Mouse (Mus musculus) left cerebral cortex, postnatal 36 days (tissue): ENCODE data around the gene Ap5s1. TPM values are rescaled to one million over a fixed set of nuclear protein-coding genes. Genes with fewer than 3 reads are reported as not detected.
A peak's percentile ranks its signal among the peaks of the same experiment; 100 is the strongest.

Experiments
- DNase-seq, 2 experiments: peaks; one replicate each; pipeline ENCODE4 v3.0.0; 2021 to 2022; ENCODE audit warnings: low spot score in 2 of 2, mixed read lengths in 1 of 2
- intact Hi-C: fragments of 180-260 bp; cut with DNase I; formaldehyde crosslinking; loops from one replicate; pipeline ENCODE4 v1.15.1; 2025
- total RNA-seq, 2 experiments: library from RNA; stranded (reverse); gene quantifications; 2 replicates each; pipeline ENCODE4 v1.2.3; 2021

Gene Ap5s1
- total RNA-seq, 2 experiments from 2014 or later: 21.3 to 30.7 TPM

DNA sequence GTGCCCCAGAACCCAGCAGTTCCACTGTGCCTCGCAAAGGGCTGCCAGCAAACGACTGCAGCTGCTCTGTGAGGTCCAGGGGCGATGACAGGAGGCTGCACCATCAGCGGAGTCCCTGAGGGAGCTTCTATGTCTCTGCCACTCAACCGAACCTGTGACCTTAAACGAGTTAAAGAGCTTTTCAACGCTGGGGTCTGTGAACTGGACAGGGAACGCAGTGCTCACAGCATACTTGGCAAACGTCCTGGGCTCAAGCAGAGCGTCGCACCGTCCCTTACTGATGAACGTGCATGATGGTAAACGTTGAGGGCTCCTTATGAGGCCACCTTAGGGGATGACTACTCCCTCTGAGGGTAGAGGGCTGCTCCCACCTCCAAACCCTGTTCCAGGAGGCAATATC lies 20.5 kb upstream of the Ap5s1 start:
- intact Hi-C loops: no loop called here
- DNase-seq: no peak

DNA sequence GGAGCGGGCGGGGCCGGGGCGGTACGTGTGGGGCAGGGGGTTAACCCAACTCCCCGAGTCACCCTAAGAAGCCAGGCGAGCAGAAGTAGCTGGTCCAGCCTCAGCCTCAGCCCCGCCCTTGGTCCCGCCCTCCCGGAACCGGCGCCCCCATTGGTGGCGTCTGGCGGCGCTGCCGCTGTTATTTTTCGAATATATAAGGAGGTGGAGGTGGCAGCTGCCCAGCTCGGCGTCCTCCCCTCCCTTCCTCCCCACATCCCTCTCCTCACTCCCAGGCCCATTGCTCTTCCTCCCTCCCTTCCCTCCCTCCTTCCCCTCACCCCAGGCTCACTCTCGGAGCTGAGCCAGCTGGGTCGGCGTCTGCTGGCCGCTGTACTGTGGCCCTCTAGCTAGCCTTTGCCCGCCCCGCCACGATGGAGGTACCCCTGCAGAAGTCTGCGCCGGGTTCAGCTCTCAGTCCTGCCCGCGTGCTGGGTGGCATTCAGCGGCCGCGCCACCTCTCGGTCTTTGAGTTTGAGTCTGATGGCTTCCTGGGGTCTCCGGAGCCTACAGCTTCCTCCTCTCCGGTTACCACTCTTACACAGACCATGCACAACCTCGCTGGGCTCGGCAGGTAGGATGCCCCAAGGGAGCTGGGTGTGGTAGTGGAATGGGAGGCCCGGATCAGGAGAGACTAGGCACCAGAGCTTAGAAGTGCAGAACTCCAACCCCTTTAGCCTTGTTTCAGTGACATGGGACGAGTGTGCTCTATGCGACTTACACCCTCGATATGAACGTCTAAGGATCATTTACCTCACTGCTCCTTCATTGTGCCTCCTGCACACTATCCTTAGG lies 19.9 kb upstream of the Ap5s1 start, which contains the start of the genes Cdc25b and Spef1:
Gene Cdc25b (plus strand): TSS at position 179 of the 831 bp plus-strand sequence.
Gene Spef1 (minus strand): TSS at position 512 of the 831 bp plus-strand sequence.
- intact Hi-C loops: no loop called here
- peak; percentile 76 to 79 for DNase-seq

DNA sequence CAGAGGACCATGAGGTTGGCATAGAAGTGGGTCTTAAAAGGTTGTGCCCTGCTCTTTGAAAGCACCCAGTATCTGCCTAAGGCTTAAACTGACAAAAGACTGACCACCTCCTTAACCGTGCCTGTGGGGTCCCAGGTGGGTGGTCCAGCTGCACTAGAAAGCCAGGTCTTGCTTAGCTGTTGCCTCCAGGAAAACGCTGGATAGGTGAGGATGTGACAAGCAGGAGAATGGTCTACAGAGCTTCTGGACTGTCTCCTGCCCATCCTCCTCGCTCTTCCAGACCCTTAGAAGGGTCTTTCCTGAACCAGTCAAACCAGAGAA lies 19.3 kb upstream of the Ap5s1 start:
- DNase-seq: no peak
- intact Hi-C loops: no loop called here

DNA sequence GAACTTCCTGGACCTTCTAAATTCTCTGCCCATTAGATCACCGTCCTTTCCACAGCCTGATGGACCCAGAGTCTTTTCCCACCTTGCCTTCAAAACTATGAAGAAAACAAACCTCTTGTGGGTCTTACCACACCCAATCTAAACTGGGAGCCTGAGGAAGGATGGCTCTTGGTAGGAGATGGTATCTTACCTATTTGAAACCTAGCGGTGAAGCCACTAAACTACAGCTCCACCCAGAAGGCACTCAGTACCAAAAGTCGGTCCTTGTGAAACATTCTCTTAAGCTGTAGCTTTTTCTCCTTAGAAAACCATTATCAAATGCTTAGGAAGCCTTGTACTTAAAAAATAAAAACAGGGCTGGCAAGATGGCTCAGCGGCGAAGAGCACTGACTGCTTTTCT lies 18.6 kb upstream of the Ap5s1 start:
- intact Hi-C loops: no loop called here
- no peak for DNase-seq

DNA sequence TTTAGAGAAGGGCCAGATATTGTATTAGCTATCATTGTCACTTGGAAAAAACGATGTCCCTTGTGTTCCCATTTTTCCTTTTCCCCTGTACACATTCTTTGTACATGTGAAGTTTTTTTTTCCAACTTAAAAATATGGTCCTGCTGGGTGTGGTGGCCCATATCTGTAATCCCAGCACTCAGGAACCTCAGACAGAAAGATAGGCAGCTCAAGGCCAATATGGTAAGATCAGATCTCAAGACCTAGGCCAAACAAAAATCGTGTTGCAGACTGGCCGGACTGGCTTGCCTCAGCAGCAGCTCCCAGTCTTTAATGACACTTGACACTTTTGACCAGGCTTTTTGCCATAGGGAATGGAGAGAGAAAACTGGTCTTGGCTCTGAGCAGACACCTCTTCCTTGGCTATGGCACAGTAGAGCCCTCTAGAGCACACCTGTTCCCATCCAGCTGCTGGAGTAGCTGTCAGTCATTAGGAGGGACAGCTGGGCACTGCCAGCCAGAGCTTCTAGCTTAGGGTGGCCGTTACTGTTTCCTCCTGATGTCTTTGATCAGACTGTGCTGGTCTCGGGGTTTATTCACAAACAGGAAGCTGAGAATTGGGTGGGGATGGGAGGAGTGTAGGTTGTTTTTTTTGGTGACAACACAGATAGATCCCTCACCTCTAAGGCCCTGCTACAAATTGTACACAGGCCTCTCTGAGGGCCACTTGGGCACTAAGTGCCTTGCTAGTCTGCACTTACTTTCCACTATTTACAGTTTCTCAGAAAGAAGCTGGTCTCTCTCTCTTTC lies 17.2 kb upstream of the Ap5s1 start:
- intact Hi-C loops: no loop called here
- DNase-seq: no peak

DNA sequence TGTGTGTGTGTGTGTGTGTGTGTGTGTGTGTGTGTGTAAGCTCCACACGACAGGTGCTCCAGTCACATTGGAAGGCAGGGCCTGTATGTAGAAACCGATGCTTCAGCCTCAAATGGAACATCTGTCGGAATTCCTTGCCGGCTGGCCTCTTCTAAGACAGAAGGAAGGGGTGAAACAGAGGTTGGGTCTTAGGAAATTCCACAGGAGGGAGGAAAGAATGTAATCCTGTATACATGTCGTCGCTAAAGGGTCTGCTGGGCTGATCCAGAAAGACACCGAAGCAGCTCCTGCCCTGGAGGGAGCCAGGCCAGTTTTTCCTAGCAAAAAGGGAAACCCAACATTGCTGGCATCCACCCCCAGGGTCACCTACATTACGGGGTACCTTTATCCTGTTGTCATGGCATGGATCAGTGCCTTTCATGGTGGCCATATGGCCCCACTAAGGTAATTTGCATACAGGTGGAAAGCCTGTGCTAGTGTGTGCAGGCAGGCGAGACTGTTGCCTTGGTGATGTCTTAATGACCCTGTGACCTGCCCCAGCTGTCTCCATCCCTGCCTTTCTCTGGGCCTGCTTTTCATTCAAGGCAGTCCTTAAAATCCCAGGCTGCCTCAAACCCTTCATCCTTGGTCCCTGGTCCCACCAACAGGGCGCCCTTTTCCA lies 16.4 kb upstream of the Ap5s1 start:
- DNase-seq: no peak
- intact Hi-C loops: no loop called here

DNA sequence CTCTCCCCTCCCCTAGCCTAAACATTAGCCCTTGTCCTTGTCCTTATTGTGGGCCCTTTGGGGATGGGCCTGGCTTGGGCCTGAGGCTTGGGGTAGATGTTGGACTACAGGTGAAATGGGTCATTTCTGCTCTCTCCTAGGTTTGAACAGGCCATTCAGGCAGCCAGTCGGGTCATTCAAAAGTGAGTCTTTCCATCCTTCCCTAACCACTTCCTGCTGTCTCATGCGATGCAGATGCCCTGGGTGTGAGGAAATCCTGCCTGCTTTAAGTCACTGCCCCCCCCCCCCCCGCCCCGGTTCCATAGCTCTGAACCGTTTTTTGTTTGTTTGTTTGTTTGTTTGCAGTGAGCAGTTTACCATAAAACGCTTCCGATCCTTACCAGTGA lies 15.9 kb upstream of the Ap5s1 start:
- intact Hi-C loops: no loop called here
- no peak for DNase-seq

DNA sequence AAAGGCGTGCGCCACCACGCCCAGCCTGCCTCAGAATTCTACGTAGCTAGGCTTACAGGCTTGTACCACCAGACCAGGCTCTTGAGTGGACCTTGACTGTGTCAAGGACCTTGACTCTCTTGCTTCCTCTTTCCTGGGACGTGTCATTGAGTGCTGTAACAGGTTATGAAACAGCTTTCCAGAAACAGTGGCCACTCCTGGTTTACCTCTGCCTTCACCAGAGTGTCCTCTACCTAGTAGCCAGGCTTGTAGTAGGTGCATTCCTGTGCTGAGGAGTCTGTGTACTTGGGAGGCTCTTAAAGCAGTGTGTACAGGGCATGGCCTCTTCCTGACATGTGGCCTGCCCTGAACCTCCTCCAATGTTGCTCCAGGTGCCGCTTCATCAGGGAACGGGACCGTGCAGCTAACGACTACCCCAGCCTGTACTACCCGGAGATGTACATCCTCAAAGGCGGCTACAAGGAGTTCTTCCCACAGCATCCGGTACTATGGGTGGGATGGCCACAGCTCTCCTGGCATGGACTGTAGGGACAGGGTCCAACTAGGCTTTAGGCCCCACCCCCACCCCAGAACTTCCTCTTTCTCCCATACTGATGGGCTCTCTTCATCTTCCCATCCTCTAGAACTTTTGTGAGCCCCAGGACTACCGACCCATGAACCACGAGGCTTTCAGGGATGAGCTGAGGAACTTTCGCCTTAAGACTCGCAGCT lies 10.1 kb upstream of the Ap5s1 start:
- no peak for DNase-seq
- intact Hi-C loops: no loop called here

DNA sequence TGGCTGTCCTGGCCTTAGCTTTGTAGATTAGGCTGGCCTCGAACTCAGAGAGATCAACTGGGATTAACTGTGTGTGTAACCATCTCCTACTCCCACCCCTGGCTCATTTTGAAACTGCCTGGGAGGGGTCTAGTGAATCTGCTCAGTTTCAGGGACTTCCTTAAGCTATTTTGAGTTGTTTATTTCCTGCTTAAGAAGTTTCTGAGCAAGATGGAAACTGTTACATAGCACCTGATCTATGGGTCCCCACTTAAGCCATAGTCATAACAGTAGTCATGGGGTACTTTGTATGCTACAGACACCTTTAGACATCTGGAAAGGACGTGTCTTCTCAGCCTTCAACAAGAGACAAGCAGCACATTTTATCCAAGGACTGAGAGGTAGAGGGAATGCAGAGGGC lies 6.2 kb upstream of the Ap5s1 start:
- DNase-seq: no peak
- intact Hi-C loops: no loop called here

DNA sequence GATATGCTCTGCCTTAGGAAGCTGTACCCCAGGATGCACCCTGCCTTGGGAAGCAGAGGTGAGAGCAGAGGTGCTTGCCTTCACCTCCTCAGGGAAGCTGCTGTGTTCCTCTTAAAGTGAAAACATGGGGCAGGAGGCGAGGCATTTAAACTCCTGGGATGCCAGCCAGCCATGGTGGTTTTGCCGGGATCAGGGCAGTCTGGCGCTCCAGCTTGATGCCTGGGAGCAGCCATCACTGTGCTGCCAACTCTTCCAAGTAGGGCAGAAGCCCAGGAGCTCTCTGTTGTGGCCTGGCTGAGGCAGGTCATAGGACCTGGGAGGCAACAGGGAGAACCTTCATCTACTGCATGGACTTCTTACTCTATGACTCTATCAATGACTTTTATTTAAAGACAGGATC lies 5.6 kb upstream of the Ap5s1 start:
- no peak for DNase-seq
- intact Hi-C loops: no loop called here

DNA sequence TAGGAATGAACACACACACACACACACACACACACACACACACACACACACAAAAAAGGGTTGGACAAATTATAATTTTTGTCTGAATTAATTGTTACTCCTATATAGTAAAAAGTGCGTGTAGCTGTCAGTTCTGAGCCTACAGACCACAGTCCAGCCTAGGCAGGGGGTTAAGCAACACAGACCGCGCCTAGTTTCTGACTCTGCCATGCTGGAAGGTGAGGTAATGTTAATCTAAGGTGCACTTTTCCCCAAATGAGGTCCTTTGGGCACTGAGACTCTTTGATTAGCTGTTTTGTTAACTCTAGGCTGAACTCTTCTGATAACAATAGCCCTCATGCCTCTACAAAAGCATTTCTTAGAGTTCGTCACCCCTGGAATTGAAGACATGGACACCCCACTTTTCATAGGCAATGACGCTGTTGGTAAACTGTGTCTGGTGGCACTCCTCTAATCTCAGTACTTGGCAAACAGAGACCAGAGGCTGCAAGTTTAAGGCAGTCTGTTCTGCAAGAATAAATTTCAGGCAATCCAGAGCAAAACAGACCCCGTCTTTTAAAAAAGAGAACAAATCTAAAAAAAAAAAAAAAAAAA lies 3.0 kb upstream of the Ap5s1 start:
- intact Hi-C loops: no loop called here
- no peak for DNase-seq

DNA sequence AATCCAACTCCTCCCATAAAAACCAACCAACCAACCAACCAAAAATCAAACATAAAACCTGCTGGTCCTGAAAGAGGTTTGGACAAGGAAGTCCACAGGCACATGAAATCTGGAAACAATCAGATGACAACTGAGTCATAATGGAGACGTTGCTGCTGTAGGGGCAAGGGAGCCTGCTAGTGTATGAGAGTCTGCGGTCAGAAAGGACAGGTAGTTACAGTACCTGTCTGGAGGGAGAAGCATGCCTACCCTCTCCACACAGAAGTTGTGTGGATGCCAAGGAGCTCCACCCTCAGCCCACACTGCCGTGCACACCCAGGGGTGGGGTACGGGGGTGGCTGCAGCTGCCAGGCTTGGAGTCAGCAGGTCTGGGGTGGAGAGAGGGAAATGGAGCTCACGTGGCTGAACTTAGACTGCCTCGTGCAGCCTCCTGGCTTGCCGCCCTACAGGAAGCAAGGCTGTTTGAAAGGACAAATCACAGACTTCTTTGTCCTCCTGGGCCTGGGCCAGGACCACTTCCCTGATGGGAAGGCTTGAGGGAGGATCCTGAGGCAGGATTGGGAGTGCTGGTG lies 2.4 kb upstream of the Ap5s1 start:
- intact Hi-C loops: no loop called here
- peak; percentile 82 to 87 for DNase-seq

DNA sequence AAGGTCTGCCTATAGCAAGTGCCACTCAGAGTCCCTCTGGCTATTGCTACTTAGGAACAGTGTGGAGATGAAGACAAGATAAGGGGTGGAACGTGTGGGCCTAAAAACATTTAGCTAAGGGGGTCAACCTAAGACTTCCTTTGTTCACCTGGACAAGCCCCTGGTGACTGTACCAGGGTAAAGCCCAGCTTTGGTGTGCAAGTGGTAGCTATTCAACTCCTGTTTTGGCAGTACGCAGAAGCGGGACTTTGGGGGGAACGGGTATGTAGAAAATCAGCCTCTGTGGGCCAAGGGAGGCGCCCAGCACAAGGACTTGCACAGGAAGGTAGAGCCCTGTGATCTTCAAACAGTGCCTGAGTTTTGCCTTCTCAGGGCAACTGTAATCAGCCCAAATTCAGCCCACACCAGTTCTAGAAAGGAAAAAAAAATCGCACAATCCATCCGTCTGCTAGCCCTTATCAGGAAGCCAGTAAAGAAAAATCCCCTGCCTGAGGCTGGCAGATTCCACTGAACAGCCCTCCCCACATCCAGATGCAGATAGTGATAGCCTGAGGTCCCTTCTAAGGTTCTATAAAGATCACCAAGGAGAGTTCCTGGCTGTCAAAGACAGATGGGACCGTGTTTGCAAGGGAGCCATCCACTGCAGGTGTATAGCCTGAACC lies 1.2 kb upstream of the Ap5s1 start:
- intact Hi-C loops: no loop called here
- no peak for DNase-seq

DNA sequence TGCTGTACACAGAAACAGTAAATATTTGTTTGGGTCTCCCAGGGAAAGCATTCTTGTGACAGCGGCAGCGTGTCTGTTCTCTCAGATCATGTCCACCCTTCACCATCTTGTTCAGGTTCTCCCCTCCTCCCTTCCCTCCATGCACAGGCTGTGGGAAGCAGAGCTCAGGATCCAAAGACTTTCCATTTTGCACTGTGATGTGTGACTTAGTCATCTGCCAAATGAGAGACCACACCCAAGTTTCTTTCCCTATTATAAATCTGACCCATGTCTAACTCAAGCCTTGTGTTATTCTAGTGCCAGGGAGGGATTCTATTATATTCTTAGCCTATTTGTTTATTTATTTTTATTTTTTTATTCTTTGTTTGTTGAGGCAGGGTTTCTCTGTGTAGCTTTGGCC lies 1.5 kb downstream of the Ap5s1 start:
- intact Hi-C loops: no loop called here
- no peak for DNase-seq

DNA sequence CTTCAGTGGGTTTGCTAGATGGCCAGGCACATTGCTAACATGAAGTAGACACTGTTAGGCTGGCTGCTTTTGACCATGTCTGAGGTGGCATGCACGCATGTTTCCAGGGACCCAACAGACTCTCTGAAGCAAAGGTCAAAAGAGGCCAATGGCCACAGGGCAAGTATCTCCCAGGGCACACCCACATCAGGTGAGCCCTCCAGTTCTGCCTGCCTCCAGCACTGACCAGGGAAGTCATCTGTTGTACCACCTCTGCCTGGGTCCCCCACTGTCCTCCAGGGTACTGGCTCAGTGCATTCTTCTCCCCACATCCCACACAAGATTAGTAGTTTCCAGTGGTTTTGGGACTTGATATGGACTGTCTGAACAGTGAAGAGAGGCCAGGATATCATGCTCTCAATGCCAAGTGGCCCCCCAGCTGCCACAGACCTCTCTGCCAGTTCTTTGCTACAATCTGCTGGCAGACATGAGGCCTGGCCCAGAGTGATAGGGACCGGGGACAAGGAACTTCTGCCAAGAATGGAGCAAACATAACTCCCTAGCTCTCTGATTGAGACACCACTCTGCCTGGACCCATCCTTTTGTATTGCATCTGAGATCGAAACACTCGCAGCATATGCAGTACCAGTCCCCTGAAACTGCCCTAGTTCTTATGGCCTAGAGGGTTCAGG lies 2.4 kb downstream of the Ap5s1 start:
- intact Hi-C loops: no loop called here
- DNase-seq: no peak

DNA sequence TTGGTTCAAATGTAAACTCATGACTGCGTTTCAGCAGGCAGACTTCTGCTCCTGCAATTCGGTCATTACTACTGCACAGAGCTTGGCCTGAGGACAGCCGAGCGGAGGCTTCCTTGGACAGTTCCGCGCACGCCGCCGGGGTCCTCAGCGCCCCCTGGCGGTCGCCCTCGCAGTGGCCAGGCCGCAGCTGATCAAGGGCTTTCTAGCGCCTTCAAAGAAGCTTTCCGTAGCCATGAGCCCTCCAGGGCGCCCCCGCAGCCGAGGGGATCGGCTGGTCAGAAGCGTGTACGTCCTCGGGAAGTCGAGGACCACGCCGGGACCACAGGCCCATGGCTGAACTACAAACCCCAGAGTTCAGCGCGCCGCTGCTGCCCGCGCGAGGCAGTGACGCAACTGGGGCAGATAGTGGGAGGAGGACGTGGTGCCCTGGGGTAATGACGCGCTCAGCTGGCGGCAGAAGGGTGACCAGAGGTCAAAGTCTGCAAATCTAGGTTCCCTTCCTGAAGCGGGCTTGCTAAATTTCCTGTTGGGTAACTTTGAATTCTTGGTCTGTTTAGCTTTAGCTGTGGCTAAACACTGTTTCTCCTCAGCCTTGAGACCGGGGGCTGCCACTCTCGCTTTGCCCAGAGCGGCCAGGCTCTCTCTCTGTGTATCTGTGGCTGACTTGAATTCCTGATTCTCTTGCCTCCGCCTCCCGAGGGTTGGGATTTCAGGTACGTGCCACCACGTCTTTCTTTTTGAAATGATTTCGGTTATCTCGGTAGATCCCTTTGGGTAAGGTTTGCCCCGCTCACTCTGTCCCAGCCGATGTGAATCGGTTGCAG lies 3.3 kb downstream of the Ap5s1 start:
- intact Hi-C loops: loop anchor here (1.0 to 2.0 kb wide), 3 partner anchors 29 to 117 kb away; partner anchors contain the start of genes Cenpb and Pank2
- DNase-seq: peak; percentile 96

DNA sequence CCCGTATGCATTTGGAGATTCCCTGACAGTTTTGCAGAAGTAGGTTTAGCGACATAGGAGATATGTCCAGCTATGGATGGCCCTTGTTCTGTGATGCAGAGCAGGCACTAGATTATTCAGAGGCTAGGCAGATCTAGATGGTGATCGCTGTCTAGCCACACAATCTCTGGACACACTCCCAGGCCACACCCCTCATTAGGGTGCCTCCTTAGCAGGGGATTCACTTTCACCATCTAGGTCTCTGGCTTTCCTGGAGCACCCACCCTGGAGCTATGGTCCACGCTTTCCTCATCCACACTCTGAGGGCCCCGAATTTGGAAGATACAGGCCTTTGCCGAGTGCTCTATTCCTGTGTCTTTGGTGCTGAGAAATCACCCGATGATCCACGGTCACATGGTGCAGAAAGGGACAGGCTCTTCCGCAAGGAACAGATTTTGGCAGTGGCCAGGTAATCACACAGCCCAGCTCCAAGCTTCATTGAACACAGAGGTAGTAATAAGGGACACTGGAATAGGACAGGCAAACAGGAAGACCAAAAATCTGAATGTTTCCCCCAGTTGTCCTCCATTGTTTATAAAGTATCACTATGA lies 4.2 kb downstream of the Ap5s1 start:
- intact Hi-C loops: loop anchor here (2.0 kb wide), 2 partner anchors 30 to 118 kb away; partner anchors contain the start of gene Cenpb
- no peak for DNase-seq
